17 mouse cellular contexts compared by ENCODE assay signal in genomic region chr13:33013271-33013670, GRCm38 (mm10). TPM values are rescaled to one million over a fixed set of nuclear protein-coding genes. Genes with fewer than 3 reads are reported as not detected.
"Had no signal": no experiment of that assay in that cellular context is flagged by ENCODE, and none has a peak within 500 bp of the region (broad histone marks: within the 10 kb centered on the region; RNA-seq: fewer than 3 reads in every experiment).

No protein-coding gene starts in this region.

- DNase-seq: gastrocnemius, adult 2 months; gastrocnemius, postnatal 10 days; gastrocnemius, postnatal 25 days; heart, adult 2 months; heart, postnatal 4 days; kidney, adult 18-20 months; kidney, adult 8-10 months; kidney, postnatal 10 days; kidney, postnatal 25 days; kidney, postnatal 4 days; liver; liver, embryonic 13.5 days had no signal

RNA-seq across cellular contexts. Expression of gene Serpinb9b, which starts 13.9 kb away (rescaled TPM):
- total RNA-seq: gastrocnemius, adult 2 months; gastrocnemius, postnatal 10 days; gastrocnemius, postnatal 25 days; granulocyte monocyte progenitor cell, adult 5-6 weeks; layer of hippocampus, adult 2 months; layer of hippocampus, postnatal 25 days; left cerebral cortex, postnatal 14 days; left cerebral cortex, postnatal 36 days had no signal
